Mouse (Mus musculus): ENCODE data around the gene Phactr4.

The Phactr4 gene

GRCm38 (mm10) chr4:132373820-132374219 is 48.5 kb downstream of the Phactr4 start:
- DNase-seq (ENCODE audit: extremely low read depth, insufficient read length, low spot score), result no peak

DNA sequence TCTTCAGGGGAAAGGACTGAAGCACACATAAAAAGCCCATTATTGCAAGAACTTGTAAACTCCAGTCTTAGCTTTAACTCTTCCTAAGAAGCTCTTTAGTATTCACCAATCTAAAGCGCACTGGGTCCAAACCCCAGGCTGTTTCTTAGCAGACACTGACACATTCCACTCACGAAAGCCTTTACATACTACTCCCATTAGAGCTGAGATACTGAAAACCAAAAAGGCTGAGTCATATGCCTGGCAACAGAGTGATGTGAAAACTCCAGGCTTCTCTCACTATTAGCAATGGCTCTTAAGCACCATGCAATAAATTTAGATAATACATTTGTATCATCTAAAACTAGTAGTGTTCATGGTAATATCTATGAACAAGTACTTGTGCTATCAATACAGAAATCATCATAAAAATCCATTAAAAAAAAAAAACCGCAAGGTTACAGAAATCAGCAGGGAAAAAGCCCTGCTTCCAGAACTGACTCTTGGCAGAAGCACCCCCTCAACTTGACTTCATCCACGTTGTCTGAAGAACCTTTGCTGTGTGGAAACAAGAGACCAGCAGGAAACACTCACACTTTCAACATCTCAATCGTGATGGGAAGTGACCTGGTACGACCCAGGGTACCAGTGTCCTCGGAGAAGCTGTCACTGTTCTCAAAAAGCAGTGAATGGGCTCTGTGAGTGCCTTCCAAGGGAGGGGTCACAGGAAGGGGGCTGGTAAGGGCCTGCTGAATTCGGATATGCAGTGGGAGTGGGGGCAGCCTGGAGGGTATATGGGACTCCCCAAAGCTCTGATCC is 52.1 kb downstream of the Phactr4 start:
- no peak for DNase-seq (ENCODE audit: extremely low read depth, insufficient read length, low spot score)

DNA sequence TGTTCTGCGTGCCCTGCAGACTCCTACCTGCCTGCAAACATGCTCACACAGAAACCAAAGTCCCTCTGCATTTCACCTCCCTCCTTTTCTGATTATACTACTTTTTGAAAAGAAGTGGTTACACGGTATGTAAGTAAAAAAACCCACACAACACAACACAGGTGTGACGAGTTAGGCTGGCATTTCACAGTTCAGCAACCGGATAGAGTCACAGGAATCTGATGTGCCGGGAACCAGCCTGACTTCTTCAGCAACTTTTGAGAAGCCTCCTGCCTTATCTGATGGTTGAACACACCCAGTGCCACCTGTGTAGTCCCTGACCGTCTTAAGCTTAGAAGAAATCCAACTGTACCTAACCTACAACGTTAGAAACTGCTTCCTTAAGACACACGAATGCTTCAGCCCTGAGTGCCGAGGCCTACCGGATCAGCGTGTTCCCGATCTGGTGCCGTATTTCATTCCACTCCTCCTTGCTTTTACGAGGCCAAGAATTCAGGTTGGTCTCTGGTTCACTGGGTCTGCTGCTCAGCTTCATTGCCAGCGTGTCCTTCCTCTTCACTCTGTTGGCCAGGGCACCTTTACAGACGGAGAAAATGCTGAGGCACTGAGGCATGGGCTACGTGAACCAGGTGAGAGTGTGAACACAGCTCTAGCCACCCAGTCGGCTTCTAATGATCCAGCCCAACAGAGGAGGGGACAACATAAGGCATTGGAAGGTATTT is 54.6 kb downstream of the Phactr4 start:
- DNase-seq (ENCODE audit: extremely low read depth, insufficient read length, low spot score), result no peak

DNA sequence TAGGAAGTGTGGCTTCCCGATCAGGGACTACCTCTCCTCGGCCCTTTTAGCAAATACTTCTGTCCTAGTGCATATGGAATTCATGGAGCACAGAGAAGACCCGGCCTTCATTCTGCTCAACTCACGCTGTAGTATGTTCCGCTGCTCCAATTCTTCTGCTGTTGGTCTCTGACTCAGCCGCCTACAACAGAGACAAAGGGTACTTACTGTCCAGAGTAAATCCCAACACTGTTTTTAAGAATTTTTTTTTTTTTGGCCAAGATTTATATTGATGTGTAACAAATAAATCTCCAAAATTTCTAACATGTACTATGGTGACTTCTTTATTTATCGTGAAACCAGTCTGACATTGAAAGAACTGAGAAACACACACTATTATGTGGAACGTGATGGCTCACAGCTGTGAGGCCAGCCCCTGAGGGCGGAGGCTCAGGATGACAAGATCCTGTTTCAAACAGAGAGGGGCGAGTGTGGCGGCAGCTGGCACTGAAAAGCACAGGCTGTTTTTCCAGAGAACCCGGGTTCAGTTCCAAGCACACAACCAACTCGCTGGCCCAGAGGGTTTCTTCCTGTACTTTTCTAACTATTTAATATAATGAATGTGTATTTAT is 56.7 kb downstream of the Phactr4 start:
- DNase-seq (ENCODE audit: extremely low read depth, insufficient read length, low spot score), result no peak

DNA sequence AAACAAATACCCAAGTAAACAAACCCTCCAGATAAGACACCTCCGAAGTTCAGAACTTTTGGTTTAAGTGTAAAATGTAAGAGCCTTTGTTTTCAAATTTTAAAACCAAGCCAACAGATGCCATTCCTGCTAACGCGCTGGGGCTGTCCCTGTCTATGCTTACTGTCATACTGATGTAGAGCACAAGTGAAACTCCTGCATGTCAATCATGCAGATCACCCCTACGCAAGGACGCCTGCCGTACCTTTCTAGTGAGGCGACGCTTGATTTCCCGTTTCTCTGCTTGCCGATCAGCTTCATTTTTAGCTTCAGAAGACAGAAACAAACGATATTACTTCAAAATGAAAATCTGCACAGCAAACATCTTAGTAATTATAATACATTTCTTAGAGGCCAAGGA is 58.8 kb downstream of the Phactr4 start:
- no peak for DNase-seq (ENCODE audit: extremely low read depth, insufficient read length, low spot score)

DNA sequence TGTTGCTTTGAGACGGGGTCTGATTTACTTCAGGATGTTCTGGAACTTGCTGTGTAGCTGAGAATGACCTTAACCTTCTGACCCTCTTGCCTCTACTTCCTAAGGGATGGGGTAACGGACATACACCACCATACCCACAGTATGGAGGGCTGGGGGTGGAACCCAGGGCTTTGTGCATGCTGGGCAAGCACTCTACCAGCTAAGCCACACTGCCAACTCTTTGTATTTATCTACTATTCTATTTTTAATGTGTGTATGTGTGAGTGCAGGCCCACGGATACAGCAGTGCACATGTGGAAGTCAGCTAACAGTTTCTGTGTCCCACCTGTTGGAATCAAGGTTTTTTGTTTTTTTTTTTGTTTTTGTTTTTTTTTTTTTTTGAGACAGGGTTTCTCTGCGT is 62.8 kb downstream of the Phactr4 start:
- no peak for DNase-seq (ENCODE audit: extremely low read depth, insufficient read length, low spot score)

DNA sequence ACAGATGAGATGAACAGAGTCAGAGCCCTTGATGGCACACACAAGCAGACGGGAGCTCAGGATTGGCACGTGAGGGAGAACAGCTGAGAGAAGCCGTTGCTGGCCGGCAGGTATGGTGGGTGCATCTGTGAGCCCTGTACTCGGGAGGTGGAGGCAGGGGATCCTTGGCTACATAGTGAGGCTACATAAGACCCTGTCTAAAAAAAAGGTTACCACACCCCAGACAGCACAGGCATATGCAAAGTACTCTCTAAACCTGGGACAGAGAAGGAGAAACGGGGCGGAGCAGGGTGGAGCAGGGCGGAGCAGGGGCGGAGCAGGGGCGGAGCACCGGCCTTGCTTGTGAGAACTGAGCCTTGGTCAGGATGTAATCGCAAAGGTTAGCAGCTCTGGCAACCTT is 66.1 kb downstream of the Phactr4 start:
- peak; percentile 48 for DNase-seq (ENCODE audit: extremely low read depth, insufficient read length, low spot score)

DNA sequence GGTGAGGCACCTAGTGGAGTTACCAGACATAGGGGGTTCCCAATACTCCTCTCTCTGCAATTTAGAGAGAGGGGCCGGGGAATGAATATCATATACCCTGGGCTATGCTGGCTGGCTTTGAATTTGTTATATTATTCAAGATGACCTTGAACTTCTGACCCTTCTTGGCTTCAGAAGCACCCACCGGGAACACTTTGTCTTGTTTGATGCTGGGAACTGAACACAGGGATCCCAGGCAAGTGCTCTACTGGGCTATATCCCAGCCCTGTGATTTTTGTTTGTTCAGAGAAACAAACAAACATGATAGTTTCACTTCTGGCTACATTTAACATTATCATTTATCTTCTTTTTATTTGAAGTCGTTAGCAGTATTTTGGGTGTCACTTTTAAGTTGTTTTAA is 66.9 kb downstream of the Phactr4 start:
- DNase-seq (ENCODE audit: extremely low read depth, insufficient read length, low spot score), result no peak

DNA sequence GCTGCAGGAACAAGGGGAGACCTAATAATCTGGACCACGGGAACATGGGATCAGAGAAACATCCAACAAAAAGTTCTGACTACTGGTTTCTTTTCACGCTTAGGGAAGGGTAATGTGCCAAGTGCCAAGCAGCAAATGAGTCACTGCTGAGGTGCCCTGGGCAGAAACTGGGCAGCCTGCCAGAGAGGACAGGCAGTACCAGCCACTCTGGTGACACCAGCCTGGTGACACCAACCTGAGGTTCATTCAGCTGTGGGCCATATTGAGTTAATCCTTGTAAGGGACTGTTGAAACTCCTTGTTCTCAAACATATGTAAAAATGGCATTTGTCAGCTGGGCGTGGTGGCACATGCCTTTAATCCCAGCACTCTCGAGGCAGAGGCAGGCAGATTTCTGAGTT is 67.7 kb downstream of the Phactr4 start:
- DNase-seq (ENCODE audit: extremely low read depth, insufficient read length, low spot score), result peak; percentile 75

GRCm38 (mm10) chr4:132353481-132353885 is 68.8 kb downstream of the Phactr4 start, which contains the start of gene Rcc1:
TSS of gene Rcc1 (minus strand) at chr4:132353605.
- DNase-seq (ENCODE audit: extremely low read depth, insufficient read length, low spot score), result peak; percentile 89

DNA sequence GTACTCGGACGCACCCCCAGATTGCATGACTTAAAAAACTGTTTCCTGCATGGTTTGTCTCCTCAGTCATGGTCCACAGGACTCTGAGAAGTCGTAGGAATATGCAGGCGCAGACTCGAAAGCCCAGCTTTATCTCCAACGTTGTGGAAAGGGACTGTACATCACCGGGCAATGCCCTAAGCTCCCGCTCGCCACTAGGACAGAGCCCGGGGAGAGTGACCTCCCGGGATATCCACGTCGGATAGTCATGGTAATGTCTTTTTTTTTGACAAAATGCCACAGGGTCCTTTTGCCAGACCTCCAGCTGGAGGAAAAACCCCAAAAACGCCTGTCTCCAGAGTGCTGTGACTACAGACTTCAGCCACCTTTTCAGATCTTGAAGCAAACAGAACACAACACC is 69.5 kb downstream of the Phactr4 start:
- DNase-seq (ENCODE audit: extremely low read depth, insufficient read length, low spot score), result no peak

GRCm38 (mm10) chr4:132351401-132351800 is 70.9 kb downstream of the Phactr4 start:
- DNase-seq (ENCODE audit: extremely low read depth, insufficient read length, low spot score), result no peak

DNA sequence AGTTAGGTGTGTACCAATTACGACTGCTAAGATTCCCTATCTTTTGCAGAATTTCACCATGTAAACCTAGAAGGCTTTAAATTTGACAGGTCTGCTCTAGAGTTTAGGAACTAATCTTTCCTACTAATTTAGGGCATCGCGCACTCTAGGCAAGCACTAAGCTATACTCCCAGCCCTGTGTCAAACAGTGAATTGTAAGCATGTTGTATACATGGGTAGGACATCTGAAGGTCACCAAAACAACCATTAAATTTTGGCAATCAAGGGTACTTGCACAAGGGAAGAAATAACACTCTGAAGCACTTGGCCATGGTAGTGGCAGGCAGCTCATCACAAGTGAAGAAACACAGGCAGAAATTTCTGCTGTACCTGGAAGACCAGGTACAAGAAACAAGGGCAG is 71.4 kb downstream of the Phactr4 start:
- DNase-seq (ENCODE audit: extremely low read depth, insufficient read length, low spot score), result no peak

- DNase-seq (ENCODE audit: extremely low read depth, insufficient read length, low spot score), result no peak
These were observed 72.1 kb downstream of the Phactr4 start for GRCm38 (mm10) chr4:132350123-132350740.

DNA sequence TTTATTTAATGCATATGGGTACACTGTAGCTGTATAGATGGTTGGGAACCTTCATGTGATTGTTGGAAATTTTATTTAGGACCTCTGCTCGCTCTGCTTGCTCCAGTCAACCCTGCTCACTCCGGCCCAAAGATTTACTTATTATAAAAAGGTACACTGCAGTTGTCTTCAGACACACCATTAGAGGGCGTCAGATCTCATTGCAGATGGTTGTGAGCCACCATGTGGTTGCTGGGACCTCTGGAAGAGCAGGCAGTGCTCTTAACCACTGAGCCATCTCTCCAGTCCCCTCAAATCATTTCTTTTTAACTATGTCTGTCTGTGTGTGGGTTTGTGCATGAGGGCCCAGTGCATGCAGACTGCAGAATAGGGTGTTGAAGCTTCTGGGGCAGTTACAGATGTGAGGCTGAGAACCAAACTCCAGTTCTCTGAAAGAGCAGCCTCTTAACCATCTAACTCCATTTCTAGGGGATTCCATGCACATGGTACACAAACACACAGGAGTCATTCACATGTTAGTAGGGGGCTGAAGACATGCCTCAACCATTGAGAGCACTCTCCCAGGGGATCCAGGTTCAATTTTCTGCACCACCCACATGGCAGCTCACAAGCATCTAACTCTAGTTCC is 72.7 kb downstream of the Phactr4 start:
- peak; percentile 40 for DNase-seq (ENCODE audit: extremely low read depth, insufficient read length, low spot score)

DNA sequence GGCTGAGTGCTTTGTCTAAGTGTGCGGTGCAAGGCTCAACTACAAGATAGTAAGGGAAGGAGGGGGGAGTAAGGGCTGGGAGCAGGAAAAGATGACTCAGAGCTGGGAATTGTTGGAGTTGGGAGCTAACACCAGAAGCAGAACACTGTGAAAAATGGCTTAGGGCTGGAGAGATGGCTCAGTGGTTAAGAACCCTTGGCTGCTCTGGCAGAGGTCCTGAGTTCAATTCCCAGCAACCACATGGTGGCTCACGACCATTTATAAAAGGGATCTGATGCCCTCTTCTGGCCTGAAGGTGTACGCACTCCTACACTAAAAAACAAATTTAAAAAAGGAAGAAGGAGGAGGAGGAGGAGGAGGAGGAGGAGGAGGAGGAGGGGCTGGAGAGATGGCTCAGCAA is 75.6 kb downstream of the Phactr4 start:
- peak; percentile 63 for DNase-seq (ENCODE audit: extremely low read depth, insufficient read length, low spot score)

DNA sequence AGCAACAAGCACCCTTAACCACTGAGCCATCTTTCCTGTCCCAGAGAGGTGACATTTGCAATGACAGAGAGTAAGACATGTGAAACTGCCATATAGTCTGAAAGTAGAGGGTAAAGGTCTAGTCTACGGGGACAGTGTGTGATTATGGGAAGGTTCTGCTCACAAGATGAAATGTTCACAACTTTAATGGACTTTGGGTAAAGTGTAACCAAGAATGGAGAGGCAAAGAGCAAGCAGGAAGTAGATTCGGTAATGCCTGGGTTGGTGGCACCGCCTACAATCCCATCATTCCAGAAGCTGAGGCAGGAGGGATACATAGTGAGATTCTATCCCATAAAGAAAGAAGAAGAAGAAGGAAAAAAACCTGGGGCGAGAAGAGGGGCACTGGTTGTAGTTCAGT is 76.0 kb downstream of the Phactr4 start:
- no peak for DNase-seq (ENCODE audit: extremely low read depth, insufficient read length, low spot score)

DNA sequence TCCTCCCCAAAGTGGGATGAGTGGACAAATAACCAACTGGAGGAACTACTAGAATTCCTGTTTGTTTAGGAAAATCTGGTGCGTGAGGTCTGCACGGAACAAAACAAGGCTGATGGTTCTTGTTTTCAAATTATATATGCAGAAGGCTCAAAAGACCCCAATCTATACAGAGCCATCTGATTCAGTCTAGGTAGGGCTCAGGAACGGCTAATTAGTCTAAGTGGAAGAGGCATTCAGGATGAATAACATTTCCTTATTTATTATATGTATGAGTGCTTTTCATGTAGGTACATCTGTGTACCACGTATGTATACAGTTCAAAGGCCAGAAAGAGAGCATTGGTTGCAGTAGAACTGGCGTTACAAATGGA is 76.5 kb downstream of the Phactr4 start:
- no peak for DNase-seq (ENCODE audit: extremely low read depth, insufficient read length, low spot score)

GRCm38 (mm10) chr4:132345135-132345842 is 77.0 kb downstream of the Phactr4 start:
- DNase-seq (ENCODE audit: extremely low read depth, insufficient read length, low spot score), result peak; percentile 93

DNA sequence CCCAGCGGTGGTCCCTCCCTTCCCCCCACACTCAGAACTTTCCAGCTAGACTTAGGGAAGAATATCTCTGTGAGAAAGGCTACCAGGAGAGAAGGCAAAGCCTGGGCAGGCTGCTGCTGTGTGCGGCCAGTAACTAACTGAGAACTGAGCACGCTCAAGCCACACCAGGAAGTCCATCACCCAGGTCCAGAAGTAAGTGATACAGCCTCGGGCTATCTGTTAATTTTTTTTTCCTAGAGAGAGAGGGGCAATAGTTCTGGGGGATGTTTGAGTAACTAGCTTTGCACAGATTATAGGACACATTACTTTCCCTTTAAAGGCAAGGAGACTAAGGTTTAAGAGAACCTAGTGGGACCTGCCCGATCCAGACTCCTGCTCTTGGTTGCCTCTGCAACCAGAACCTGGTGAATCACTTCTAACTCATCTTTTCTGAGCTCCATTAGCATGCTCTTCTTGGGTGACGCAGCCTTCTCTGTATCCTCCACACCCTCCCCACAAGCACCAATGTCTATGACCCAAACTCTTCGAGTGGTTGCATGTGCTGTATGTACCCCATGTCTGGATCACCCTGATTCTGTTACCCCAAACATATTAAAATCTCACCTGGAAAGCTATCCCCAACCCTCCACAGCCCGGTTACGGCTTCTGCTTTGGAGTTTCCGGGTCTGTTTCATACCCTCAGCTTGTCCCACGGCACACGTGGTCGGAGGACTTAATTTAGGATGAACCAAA is 77.7 kb downstream of the Phactr4 start:
- DNase-seq (ENCODE audit: extremely low read depth, insufficient read length, low spot score), result no peak

Data from 3134 (cell line).